Mouse (Mus musculus) cortical plate, adult 2 months (tissue): ENCODE measurements around the gene Pusl1. TPM values are rescaled to one million over a fixed set of nuclear protein-coding genes. Genes with fewer than 3 reads are reported as not detected.

Experiments used
- H3K27ac ChIP-seq: fragments of 200-500 bp; 2 replicates; pipeline ENCODE4 v1.5.1; 2012; ENCODE audit warnings: low read length, control low read depth, inconsistent platforms; ENCODE audit not compliant: insufficient read depth
- H3K4me1 ChIP-seq: fragments of 200-500 bp; 2 replicates; pipeline ENCODE4 v1.6.1; 2011; ENCODE audit warnings: low read length; ENCODE audit not compliant: control insufficient read depth, insufficient read depth
- H3K4me3 ChIP-seq: fragments of 200-500 bp; 2 replicates; pipeline ENCODE4 v1.5.1; 2011; ENCODE audit warnings: mild to moderate bottlenecking, low read length, control low read depth; ENCODE audit not compliant: insufficient read depth
- CTCF ChIP-seq: fragments of 200-500 bp; IDR thresholded peaks from 2 replicates; pipeline ENCODE4 v1.5.1; 2011; ENCODE audit warnings: mild to moderate bottlenecking, control low read depth, low read length; ENCODE audit not compliant: insufficient read depth; ENCODE audit errors: extremely low read depth
- POLR2A ChIP-seq: fragments of 200-500 bp; IDR thresholded peaks from 2 replicates; pipeline ENCODE4 v1.6.1; 2011; ENCODE audit warnings: mild to moderate bottlenecking, low read length, control low read depth; ENCODE audit not compliant: insufficient read depth; ENCODE audit errors: extremely low read depth
- polyA plus RNA-seq: library from polyadenylated mRNA; depleted of rRNA; stranded (reverse); fragments of >200 nt; gene quantifications from 2 replicates; pipeline ENCODE4 v1.2.3, GENCODE M21; 2012

The Pusl1 gene
- polyA plus RNA-seq, 1 experiment = 90.6 TPM

DNA sequence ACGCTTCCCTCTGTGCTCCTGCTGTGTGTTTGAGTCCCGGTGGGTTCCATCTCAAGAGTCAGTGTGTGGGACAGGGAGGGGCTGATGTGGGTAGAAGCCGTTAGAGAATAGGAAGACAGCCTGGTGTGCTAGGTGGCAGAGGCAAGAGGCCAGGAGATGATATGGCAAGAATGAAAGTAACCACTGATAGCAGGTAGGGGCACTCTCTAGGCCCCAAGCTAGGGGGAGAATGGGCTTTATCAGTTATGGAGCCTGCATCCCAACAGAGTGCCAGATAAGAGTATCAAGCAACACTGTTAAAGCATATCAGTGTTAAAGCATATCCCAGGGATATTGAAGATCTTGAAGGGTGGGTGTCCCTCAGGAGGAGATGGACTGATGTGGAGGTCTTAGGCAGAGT lies 34.7 kb downstream of the Pusl1 start:
- no peak overlapping the region for H3K4me3 ChIP-seq
- H3K27ac ChIP-seq = no peak overlapping the region
- TF ChIP-seq CTCF (no peak), POLR2A (no peak)
- peaks cover under 1% of the 10 kb centered on the region; the same call in 1 of the 2 replicates for H3K4me1 ChIP-seq

DNA sequence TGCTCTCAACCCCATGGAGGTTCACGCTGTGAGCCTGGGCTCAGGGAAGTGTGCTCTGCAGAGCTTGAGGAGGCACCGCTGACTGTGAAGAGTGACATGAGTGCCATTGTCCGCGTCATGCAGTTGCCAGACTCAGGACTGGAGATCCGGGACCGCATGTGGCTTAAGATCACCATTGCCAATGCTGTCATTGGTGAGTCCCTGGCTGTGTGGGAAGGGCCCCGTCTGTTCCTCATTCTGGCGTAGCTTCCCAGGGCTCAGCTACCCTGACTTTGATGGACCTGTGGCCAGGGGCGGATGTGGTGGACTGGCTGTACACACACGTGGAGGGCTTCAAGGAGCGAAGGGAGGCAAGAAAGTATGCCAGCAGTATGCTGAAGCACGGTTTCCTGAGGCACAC lies 35.5 kb downstream of the Pusl1 start:
- Histone ChIP-seq H3K27ac (no peak overlapping the region), H3K4me3 (no peak overlapping the region), H3K4me1 (peaks cover 3% of the 10 kb centered on the region)
- no peak for TF ChIP-seq CTCF

DNA sequence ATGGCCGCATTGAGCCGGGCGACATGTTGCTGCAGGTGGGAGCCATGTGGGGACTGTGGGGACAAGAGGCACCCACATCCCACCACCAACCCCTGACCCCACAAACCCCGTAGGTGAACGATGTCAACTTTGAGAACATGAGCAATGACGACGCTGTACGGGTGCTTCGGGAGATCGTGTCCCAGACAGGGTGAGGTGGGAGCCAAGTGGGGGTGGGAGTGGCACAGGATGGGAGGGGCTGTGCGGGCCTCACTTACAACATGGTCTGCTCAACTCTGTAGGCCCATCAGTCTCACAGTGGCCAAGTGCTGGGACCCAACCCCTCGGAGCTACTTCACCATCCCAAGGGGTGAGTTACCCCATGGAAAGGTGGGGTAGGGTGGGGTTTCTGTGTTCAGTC lies 36.6 kb downstream of the Pusl1 start:
- TF ChIP-seq POLR2A = no peak
- TF ChIP-seq CTCF = no peak
- Histone ChIP-seq H3K4me1 (peaks cover 3% of the 10 kb centered on the region), H3K4me3 (no peak overlapping the region), H3K27ac (no peak overlapping the region)

DNA sequence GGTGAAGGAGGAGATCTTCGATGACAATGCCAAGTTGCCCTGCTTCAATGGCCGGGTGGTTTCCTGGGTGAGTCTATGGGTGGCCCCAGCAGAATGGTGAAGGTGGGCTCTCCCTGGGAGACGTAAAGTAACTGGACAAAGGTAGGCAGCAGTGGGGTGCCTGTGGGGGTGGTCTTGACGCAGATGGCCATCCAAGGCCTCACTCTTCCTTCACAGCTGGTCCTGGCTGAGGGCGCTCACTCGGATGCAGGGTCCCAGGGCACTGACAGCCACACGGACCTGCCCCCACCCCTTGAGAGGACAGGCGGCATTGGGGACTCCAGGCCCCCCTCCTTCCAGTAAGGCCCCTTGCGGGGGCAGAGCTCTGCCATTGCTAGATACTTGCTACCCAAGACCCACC lies 38.2 kb downstream of the Pusl1 start:
- Histone ChIP-seq H3K27ac (no peak overlapping the region), H3K4me3 (no peak overlapping the region), H3K4me1 (peaks cover 13% of the 10 kb centered on the region)
- no peak for TF ChIP-seq POLR2A
- TF ChIP-seq CTCF = no peak

DNA sequence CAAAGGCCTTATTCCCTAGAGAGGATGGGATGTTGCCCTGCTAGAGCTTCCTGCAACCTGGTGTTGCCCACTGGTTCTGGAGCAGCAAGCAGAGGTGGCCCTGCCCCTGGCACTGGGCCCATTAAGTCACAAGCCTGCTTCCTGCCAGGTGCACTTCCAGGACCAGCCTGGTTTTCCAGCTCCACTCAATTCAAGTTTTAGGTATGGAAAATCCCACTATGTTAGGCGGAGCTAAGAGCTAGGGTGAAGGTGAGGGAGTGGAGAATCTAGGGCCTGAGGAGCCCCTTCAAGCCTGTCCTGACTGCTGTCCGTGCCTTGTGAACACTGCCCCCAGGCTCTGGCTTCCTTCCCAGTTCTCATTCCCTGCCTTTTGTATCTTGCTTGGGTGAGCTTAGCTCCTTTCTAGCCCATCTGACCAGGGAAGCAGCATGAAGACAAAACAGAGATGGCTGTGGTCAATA lies 39.6 kb downstream of the Pusl1 start:
- no peak for TF ChIP-seq POLR2A
- TF ChIP-seq CTCF = no peak
- H3K4me1 ChIP-seq = peaks cover 15% of the 10 kb centered on the region
- no peak overlapping the region for H3K27ac ChIP-seq
- no peak overlapping the region for H3K4me3 ChIP-seq

DNA sequence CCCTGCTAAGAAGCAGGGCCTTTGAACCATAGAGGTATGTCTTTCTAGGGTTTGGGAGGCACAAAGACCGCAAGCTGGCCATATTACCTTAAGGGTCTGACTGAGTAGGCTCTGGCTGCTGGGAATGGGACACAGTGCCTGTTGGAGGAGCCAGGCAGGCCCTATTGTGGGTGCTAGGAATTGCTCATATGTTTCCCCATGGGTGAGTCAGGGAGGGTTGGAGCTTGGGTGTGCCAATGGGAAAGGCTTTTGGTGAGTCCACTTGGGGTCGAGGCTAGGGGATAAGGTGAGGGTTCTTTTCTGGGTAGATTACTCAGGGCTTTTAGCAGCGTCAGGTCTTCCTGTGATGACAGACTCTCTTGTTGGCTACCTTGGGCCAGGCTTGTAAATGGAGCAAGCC lies 40.2 kb downstream of the Pusl1 start:
- no peak overlapping the region for H3K4me3 ChIP-seq
- no peak overlapping the region for H3K27ac ChIP-seq
- H3K4me1 ChIP-seq = peaks cover 18% of the 10 kb centered on the region
- TF ChIP-seq CTCF (no peak), POLR2A (no peak)

DNA sequence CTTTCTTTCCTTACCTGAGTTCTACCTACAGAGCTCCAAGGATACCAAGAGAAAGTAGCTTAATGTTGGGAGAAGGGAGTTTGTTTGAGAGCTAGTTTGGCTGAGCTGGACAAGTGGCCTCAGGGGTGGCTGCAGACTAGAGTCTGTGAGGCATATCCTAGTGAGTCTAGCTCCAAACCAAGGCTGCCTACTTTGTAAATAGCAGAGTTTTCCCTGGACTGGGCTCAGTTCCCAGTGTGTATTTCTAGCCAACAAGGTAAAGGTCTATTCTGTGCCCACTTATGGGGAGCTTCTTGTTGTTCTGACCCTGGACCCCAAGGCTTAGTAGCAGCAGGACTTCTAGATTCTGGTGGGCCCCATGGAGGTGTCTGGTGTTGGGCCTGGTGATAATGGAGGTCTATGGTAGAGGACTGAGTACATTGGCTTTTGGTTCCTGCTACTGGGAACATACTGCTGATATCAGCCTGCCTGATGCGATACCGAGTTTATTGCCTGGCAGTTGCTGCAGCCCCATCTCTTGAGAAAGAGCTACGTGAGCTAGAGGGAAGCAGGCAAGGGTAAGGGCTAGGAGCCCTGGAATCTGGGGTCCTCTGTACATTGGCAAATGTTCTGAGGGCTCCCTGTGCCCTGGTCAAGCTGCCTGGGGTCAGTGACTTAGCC lies 41.7 kb downstream of the Pusl1 start:
- peaks cover 18% of the 10 kb centered on the region for H3K4me1 ChIP-seq
- no peak for TF ChIP-seq POLR2A

DNA sequence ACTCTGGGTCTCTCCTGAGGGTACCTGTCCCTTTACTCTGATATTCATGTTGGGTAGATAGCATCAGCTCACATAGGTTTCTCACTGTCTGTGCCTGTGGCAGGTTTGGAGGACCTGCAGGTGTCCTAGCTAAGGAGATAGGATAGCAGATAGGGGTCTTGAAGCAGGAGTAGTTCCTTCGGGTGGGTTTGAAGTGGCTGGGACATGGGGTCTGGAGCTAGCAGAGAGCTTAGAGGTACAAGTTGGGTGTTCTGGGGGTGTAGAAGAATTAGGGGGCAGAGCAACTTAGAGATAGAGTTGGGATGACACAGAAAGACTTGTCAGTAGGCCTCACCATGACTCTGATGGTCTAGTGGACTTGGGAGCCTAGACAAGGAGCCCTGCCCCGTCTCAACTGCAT lies 42.2 kb downstream of the Pusl1 start:
- TF ChIP-seq POLR2A (no peak), CTCF (no peak)
- Histone ChIP-seq H3K4me1 (peaks cover 18% of the 10 kb centered on the region), H3K4me3 (no peak overlapping the region), H3K27ac (no peak overlapping the region)

More for the DNA sequence above, 41.7 kb downstream of the Pusl1 start:
- no peak overlapping the region for H3K4me3 ChIP-seq
- H3K27ac ChIP-seq = no peak overlapping the region

DNA sequence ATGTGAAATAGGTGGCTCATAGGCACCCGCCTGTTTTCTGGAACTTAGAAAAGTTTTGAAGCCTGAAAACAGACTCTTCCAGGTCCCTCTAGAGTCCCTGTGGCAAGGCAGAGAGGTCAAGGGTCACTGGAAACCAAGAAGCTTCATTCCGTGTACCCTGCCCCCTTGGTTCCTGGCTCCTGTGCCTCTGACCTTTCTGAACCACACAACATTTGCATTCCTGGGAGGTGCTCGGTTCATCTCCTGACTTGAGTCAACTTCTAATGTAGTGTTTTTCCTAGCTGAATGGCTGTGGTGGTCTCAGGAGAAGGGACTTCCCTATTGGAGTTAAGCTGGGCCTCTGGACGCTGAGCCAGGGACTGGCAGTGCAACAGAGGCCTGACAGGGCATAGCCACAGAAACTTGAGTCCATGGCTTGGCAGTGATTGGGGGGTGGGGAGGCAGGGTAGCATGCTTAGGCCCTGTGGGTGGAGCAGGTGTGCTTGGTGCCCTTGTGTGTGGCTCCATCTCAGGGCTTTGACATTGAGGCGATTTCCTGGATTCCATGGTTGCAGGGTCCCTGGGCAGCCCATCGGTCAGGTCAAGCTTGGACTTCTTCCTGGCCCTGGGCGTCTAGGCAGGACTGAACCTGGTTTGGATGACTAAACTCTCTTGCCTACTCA lies 43.0 kb downstream of the Pusl1 start:
- TF ChIP-seq POLR2A = no peak
- TF ChIP-seq CTCF = no peak
- Histone ChIP-seq H3K4me3 (peak overlapping the region; percentile 97), H3K4me1 (peaks cover 18% of the 10 kb centered on the region), H3K27ac (no peak overlapping the region)
